Mouse (Mus musculus) T-cell, adult 2 months (primary cell): ENCODE data around the gene Wsb1.
"Not testable (repeated sequence)": the region's sequence is repeated elsewhere in the genome, so short reads cannot be mapped to it uniquely, and the experiment has no call there.

ENCODE experiments used
- DNase-seq: peaks from one replicate; pipeline ENCODE4 v3.0.0; 2022; ENCODE audit warnings: low spot score

The Wsb1 gene

GRCm38 (mm10) chr11:79264376-79264775 is 9.9 kb upstream of the Wsb1 start:
- no peak for DNase-seq

- not testable (repeated sequence) for DNase-seq
These were observed 5.7 kb upstream of the Wsb1 start for GRCm38 (mm10) chr11:79260126-79260525.

GRCm38 (mm10) chr11:79258738-79259137 is 4.3 kb upstream of the Wsb1 start:
- DNase-seq = no peak

- DNase-seq = peak; percentile 51
These were observed 705 bp downstream of the Wsb1 start for GRCm38 (mm10) chr11:79253542-79254390.

- peak; percentile 21 for DNase-seq
These were observed 1.5 kb downstream of the Wsb1 start for GRCm38 (mm10) chr11:79252881-79253541.

GRCm38 (mm10) chr11:79239024-79239423 is 15.4 kb downstream of the Wsb1 start:
- DNase-seq = no peak

- no peak for DNase-seq
These were observed 16.1 kb downstream of the Wsb1 start for GRCm38 (mm10) chr11:79238398-79238752.

- DNase-seq = no peak
These were observed 16.6 kb downstream of the Wsb1 start for GRCm38 (mm10) chr11:79237644-79238397.

GRCm38 (mm10) chr11:79230251-79230570 is 24.3 kb downstream of the Wsb1 start:
- no peak for DNase-seq

- no peak for DNase-seq
These were observed 24.8 kb downstream of the Wsb1 start for GRCm38 (mm10) chr11:79229561-79230250.

GRCm38 (mm10) chr11:79229057-79229504 is 25.4 kb downstream of the Wsb1 start:
- no peak for DNase-seq

GRCm38 (mm10) chr11:79228089-79228488 is 26.4 kb downstream of the Wsb1 start:
- no peak for DNase-seq

GRCm38 (mm10) chr11:79225371-79226155 is 28.9 kb downstream of the Wsb1 start:
- DNase-seq = no peak

GRCm38 (mm10) chr11:79224562-79225280 is 29.8 kb downstream of the Wsb1 start:
- DNase-seq = peak; percentile 67

- peak; percentile 47 for DNase-seq
These were observed 31.1 kb downstream of the Wsb1 start for GRCm38 (mm10) chr11:79223420-79223819.

- no peak for DNase-seq
These were observed 31.8 kb downstream of the Wsb1 start for GRCm38 (mm10) chr11:79222661-79223060.

GRCm38 (mm10) chr11:79221641-79222040 is 32.8 kb downstream of the Wsb1 start:
- no peak for DNase-seq

GRCm38 (mm10) chr11:79218936-79219626 is 35.4 kb downstream of the Wsb1 start:
- no peak for DNase-seq

GRCm38 (mm10) chr11:79218061-79218460 is 36.4 kb downstream of the Wsb1 start:
- no peak for DNase-seq

GRCm38 (mm10) chr11:79217133-79217532 is 37.3 kb downstream of the Wsb1 start:
- DNase-seq = no peak
